Mouse (Mus musculus): Measurements from ENCODE around the gene Catsperz.

Gene Catsperz

GRCm38 (mm10) chr19:6925307-6925573 lies at the start of gene Catsperz:
Gene Catsperz (minus strand): TSS chr19:6925380.
- 20% methylated on average over 9 of the region's 9 CpGs for WGBS

- WGBS: 1% methylated on average over 73 of the region's 84 CpGs
These were observed 49.3 kb upstream of the Catsperz start, which contains the start of gene Ppp1r14b for GRCm38 (mm10) chr19:6974211-6975205. Gene Ppp1r14b (plus strand): TSS chr19:6974968.

- WGBS: 33% methylated on average over 12 of the region's 12 CpGs
These were observed 48.5 kb upstream of the Catsperz start for GRCm38 (mm10) chr19:6973581-6974190.

GRCm38 (mm10) chr19:6972247-6972917 lies 47.2 kb upstream of the Catsperz start:
- WGBS: 90% methylated on average over 13 of the region's 13 CpGs

- WGBS: 72% methylated on average over 6 of the region's 6 CpGs
These were observed 46.5 kb upstream of the Catsperz start for GRCm38 (mm10) chr19:6971644-6972043.

- WGBS: 29% methylated on average over 11 of the region's 11 CpGs
These were observed 45.4 kb upstream of the Catsperz start for GRCm38 (mm10) chr19:6970460-6971085.

GRCm38 (mm10) chr19:6969665-6970381 lies 44.6 kb upstream of the Catsperz start:
- WGBS: 2% methylated on average over 55 of the region's 55 CpGs

- 9% methylated on average over 20 of the region's 20 CpGs for WGBS
These were observed 44.1 kb upstream of the Catsperz start for GRCm38 (mm10) chr19:6969291-6969664.

GRCm38 (mm10) chr19:6968491-6969271 lies 43.5 kb upstream of the Catsperz start:
- 40% methylated on average over 15 of the region's 15 CpGs for WGBS

- 89% methylated on average over 10 of the region's 10 CpGs for WGBS
These were observed 31.3 kb upstream of the Catsperz start for GRCm38 (mm10) chr19:6956461-6956860.

GRCm38 (mm10) chr19:6955424-6955823 lies 30.2 kb upstream of the Catsperz start:
- WGBS: 89% methylated on average over 7 of the region's 7 CpGs

- WGBS: 56% methylated on average over 9 of the region's 9 CpGs
These were observed 28.9 kb upstream of the Catsperz start for GRCm38 (mm10) chr19:6954046-6954445.

GRCm38 (mm10) chr19:6952712-6953037 lies 27.5 kb upstream of the Catsperz start:
- 12% methylated on average over 3 of the region's 3 CpGs for WGBS

- 3% methylated on average over 31 of the region's 31 CpGs for WGBS
These were observed 27.0 kb upstream of the Catsperz start for GRCm38 (mm10) chr19:6951994-6952711.

GRCm38 (mm10) chr19:6951381-6951968 lies 26.3 kb upstream of the Catsperz start:
- WGBS: under 1% methylated on average over 35 of the region's 35 CpGs

- under 1% methylated on average over 28 of the region's 28 CpGs for WGBS
These were observed 25.5 kb upstream of the Catsperz start for GRCm38 (mm10) chr19:6950613-6951153.

- WGBS: 46% methylated on average over 5 of the region's 5 CpGs
These were observed 24.8 kb upstream of the Catsperz start for GRCm38 (mm10) chr19:6949951-6950350.

- WGBS: 94% methylated on average over 5 of the region's 5 CpGs
These were observed 24.4 kb upstream of the Catsperz start for GRCm38 (mm10) chr19:6949532-6949931.

- 64% methylated on average over 4 of the region's 4 CpGs for WGBS
These were observed 23.0 kb upstream of the Catsperz start for GRCm38 (mm10) chr19:6948186-6948585.
